Mouse (Mus musculus) c-Kit-positive CD71-positive TER-119-negative erythroid progenitor cells, embryonic 14.5 days (primary cell): ENCODE results near the gene Oaz1.

Source experiments
- DNase-seq: peaks from one replicate; pipeline ENCODE4 v3.0.0-alpha.2; 2013; ENCODE audit warnings: low read depth

Oaz1 gene

GRCm38 (mm10) chr10:80854913-80855748 lies 28.7 kb downstream of the Oaz1 start, which contains the start of the genes Lsm7 and Sppl2b:
Gene Lsm7 (minus strand): TSS chr10:80855209.
Gene Sppl2b (plus strand): TSS chr10:80855275.
- peak; percentile 91 for DNase-seq

- DNase-seq, result no peak
Measured at GRCm38 (mm10) chr10:80855749-80856073, 29.3 kb downstream of the Oaz1 start.

- DNase-seq, result no peak
Measured at GRCm38 (mm10) chr10:80856267-80856666, 29.8 kb downstream of the Oaz1 start.

- no peak for DNase-seq
Measured at GRCm38 (mm10) chr10:80856908-80857307, 30.5 kb downstream of the Oaz1 start.

GRCm38 (mm10) chr10:80857386-80857785 lies 30.9 kb downstream of the Oaz1 start:
- DNase-seq, result no peak

GRCm38 (mm10) chr10:80857848-80858247 lies 31.4 kb downstream of the Oaz1 start:
- DNase-seq, result no peak

- DNase-seq, result peak; percentile 90
Measured at GRCm38 (mm10) chr10:80858350-80858935, 32.0 kb downstream of the Oaz1 start.

GRCm38 (mm10) chr10:80862305-80862704 lies 35.8 kb downstream of the Oaz1 start:
- DNase-seq, result no peak

GRCm38 (mm10) chr10:80864446-80864845 lies 38.0 kb downstream of the Oaz1 start:
- DNase-seq, result no peak

- DNase-seq, result no peak
Measured at GRCm38 (mm10) chr10:80870993-80871392, 44.5 kb downstream of the Oaz1 start.

- no peak for DNase-seq
Measured at GRCm38 (mm10) chr10:80871581-80871980, 45.1 kb downstream of the Oaz1 start, which contains the start of gene Tmprss9. Gene Tmprss9 (plus strand): TSS chr10:80871848.

GRCm38 (mm10) chr10:80874035-80874434 lies 47.6 kb downstream of the Oaz1 start:
- no peak for DNase-seq

- peak; percentile 51 for DNase-seq
Measured at GRCm38 (mm10) chr10:80876028-80876427, 49.6 kb downstream of the Oaz1 start.

- DNase-seq, result no peak
Measured at GRCm38 (mm10) chr10:80876594-80876993, 50.1 kb downstream of the Oaz1 start.
